Mouse (Mus musculus) forebrain, postnatal 0 days (tissue): Measurements from ENCODE around the gene Tmem121. TPM values are rescaled to one million over a fixed set of nuclear protein-coding genes. Genes with fewer than 3 reads are reported as not detected.
"Not testable (repeated sequence)": the region's sequence is repeated elsewhere in the genome, so short reads cannot be mapped to it uniquely, and the experiment has no call there.

Experiments
- ATAC-seq: fragments of 200-750 bp; cut with Nextera tagmentation; 2 replicates; pipeline ENCODE4 v1.8.0; 2017; ENCODE audit warnings: mild to moderate bottlenecking, moderate library complexity
- DNase-seq: peaks from one replicate; pipeline ENCODE4 v3.0.0-alpha.2; 2015
- H3K27ac ChIP-seq: fragments of 300-500 bp; sonication (generic); 2 replicates; pipeline ENCODE4 v1.5.1; 2014; ENCODE audit warnings: low read depth, mild to moderate bottlenecking, antibody characterized with exemption, low read length, moderate library complexity, mixed read lengths
- H3K27me3 ChIP-seq: fragments of 300-500 bp; sonication (generic); 2 replicates; pipeline ENCODE4 v1.6.1; 2014; ENCODE audit warnings: mild to moderate bottlenecking, low read length, mixed read lengths; ENCODE audit not compliant: insufficient read depth
- H3K36me3 ChIP-seq: fragments of 300-500 bp; sonication (generic); 2 replicates; pipeline ENCODE4 v1.6.1; 2014; ENCODE audit warnings: mild to moderate bottlenecking, moderate library complexity; ENCODE audit not compliant: insufficient read depth
- H3K4me1 ChIP-seq: fragments of 300-500 bp; sonication (generic); 2 replicates; pipeline ENCODE4 v1.6.1; 2014; ENCODE audit warnings: antibody characterized with exemption; ENCODE audit not compliant: insufficient read depth
- H3K4me2 ChIP-seq: fragments of 300-500 bp; sonication (generic); 2 replicates; pipeline ENCODE4 v1.6.1; 2014; ENCODE audit warnings: low read depth, mild to moderate bottlenecking, moderate library complexity
- H3K4me3 ChIP-seq: fragments of 300-500 bp; sonication (generic); 2 replicates; pipeline ENCODE4 v1.5.1; 2014; ENCODE audit warnings: low read depth, low read length, mixed read lengths
- H3K9ac ChIP-seq: fragments of 300-500 bp; sonication (generic); 2 replicates; pipeline ENCODE4 v1.6.1; 2014; ENCODE audit warnings: mild to moderate bottlenecking
- H3K9me3 ChIP-seq: fragments of 300-500 bp; sonication (generic); 2 replicates; pipeline ENCODE4 v1.6.1; 2016; ENCODE audit warnings: low read length
- CTCF ChIP-seq: sonication (generic); IDR thresholded peaks from 2 replicates; pipeline ENCODE4 v1.5.1; 2016; ENCODE audit warnings: antibody characterized with exemption, control low read depth, low read depth
- WGBS: fragments of 180-500 bp; shearing (Covaris S2); extraction: QIAGEN DNeasy Blood & Tissue Kit; methylation state at CpG from one replicate; pipeline ENCODE4 v1.1.7; 2014; 5-methylcytosine and 5-hydroxymethylcytosine counted together
- polyA plus RNA-seq: library from polyadenylated mRNA; unstranded; fragments of >200 nt; fragmentation: Nextera tagmentation; extraction: Ambion mirVana; gene quantifications from 2 replicates; pipeline ENCODE4 v1.2.1, GENCODE M21; 2015
- total RNA-seq: library from RNA; depleted of rRNA; stranded (reverse); fragments of >200 nt; gene quantifications from 2 replicates; pipeline ENCODE4 v1.2.3, GENCODE M21; 2014

Gene Tmem121
- total and polyA plus RNA-seq, 2 experiments from 2014 or later: 59.3 to 71.8 TPM

GRCm38 (mm10) chr12:113187584-113188295 lies 2.0 kb downstream of the Tmem121 start:
- TF ChIP-seq CTCF: peak; percentile 98
- Histone ChIP-seq H3K27me3 (no peaks in the 10 kb centered on the region), H3K9ac (peak overlapping the region; percentile 84), H3K4me1 (peaks cover 9% of the 10 kb centered on the region), H3K4me2 (peak overlapping the region; percentile 97), H3K27ac (no peak overlapping the region), H3K4me3 (peak overlapping the region; percentile 72), H3K9me3 (no peaks in the 10 kb centered on the region), H3K36me3 (peaks cover 37% of the 10 kb centered on the region)
- DNase-seq (peak; percentile 93), ATAC-seq (peak; percentile 82)
- 9% methylated on average over 56 of the region's 56 CpGs for WGBS

- no peaks in the 10 kb centered on the region for H3K9me3 ChIP-seq
- peaks cover 39% of the 10 kb centered on the region for H3K36me3 ChIP-seq
- ATAC-seq: no peak
- peak overlapping the region; percentile 72 for H3K4me3 ChIP-seq
- no peak for TF ChIP-seq CTCF
- peak overlapping the region; percentile 97 for H3K4me2 ChIP-seq
- no peak overlapping the region for H3K9ac ChIP-seq
- no peak overlapping the region for H3K27ac ChIP-seq
- peaks cover 9% of the 10 kb centered on the region for H3K4me1 ChIP-seq
- H3K27me3 ChIP-seq: no peaks in the 10 kb centered on the region
- 96% methylated on average over 51 of the region's 51 CpGs for WGBS
- DNase-seq: no peak
These were observed 2.8 kb downstream of the Tmem121 start for GRCm38 (mm10) chr12:113188349-113189055.

GRCm38 (mm10) chr12:113193423-113193822 lies 7.7 kb downstream of the Tmem121 start:
- 0 out of 2 replicates have a peak, but pooled peaks cover 3% of the 10 kb centered on the region for H3K9me3 ChIP-seq
- no peak overlapping the region for H3K9ac ChIP-seq
- no peak for ATAC-seq
- H3K4me2 ChIP-seq: no peak overlapping the region
- no peak for TF ChIP-seq CTCF
- DNase-seq: no peak
- no peaks in the 10 kb centered on the region for H3K27me3 ChIP-seq
- no peaks in the 10 kb centered on the region for H3K4me1 ChIP-seq
- H3K36me3 ChIP-seq: peaks cover 39% of the 10 kb centered on the region
- H3K27ac ChIP-seq: no peak overlapping the region
- 67% methylated on average over 2 of the region's 2 CpGs for WGBS
- H3K4me3 ChIP-seq: no peak overlapping the region

GRCm38 (mm10) chr12:113199132-113199531 lies 13.4 kb downstream of the Tmem121 start:
- ATAC-seq: not testable (repeated sequence)

GRCm38 (mm10) chr12:113201301-113201700 lies 15.6 kb downstream of the Tmem121 start:
- Histone ChIP-seq H3K9ac (no peak overlapping the region), H3K27me3 (no peaks in the 10 kb centered on the region), H3K4me2 (no peak overlapping the region), H3K27ac (no peak overlapping the region), H3K4me3 (no peak overlapping the region), H3K36me3 (no peaks in the 10 kb centered on the region), H3K4me1 (no peaks in the 10 kb centered on the region), H3K9me3 (no peaks in the 10 kb centered on the region)
- TF ChIP-seq CTCF: no peak
- ATAC-seq: no peak
- no peak for DNase-seq
- 91% methylated on average over 4 of the region's 4 CpGs for WGBS

More at GRCm38 (mm10) chr12:113199132-113199531, 13.4 kb downstream of the Tmem121 start:
- not testable (repeated sequence) for H3K27ac ChIP-seq, H3K27me3 ChIP-seq, H3K9me3 ChIP-seq, H3K4me2 ChIP-seq, DNase-seq, H3K36me3 ChIP-seq, H3K9ac ChIP-seq, H3K4me1 ChIP-seq, H3K4me3 ChIP-seq
- WGBS: 92% methylated on average over 3 of the region's 6 CpGs

GRCm38 (mm10) chr12:113202008-113202407 lies 16.3 kb downstream of the Tmem121 start:
- TF ChIP-seq CTCF: no peak
- H3K27me3 ChIP-seq: no peaks in the 10 kb centered on the region
- H3K4me1 ChIP-seq: no peaks in the 10 kb centered on the region
- DNase-seq: no peak
- H3K9ac ChIP-seq: no peak overlapping the region
- H3K4me3 ChIP-seq: no peak overlapping the region
- no peak overlapping the region for H3K27ac ChIP-seq
- H3K4me2 ChIP-seq: no peak overlapping the region
- no peaks in the 10 kb centered on the region for H3K9me3 ChIP-seq
- H3K36me3 ChIP-seq: no peaks in the 10 kb centered on the region
- no peak for ATAC-seq

- DNase-seq: no peak
- H3K4me1 ChIP-seq: no peaks in the 10 kb centered on the region
- 68% methylated on average over 7 of the region's 7 CpGs for WGBS
These were observed 17.8 kb downstream of the Tmem121 start for GRCm38 (mm10) chr12:113203522-113203921.

More at GRCm38 (mm10) chr12:113203522-113203921, 17.8 kb downstream of the Tmem121 start:
- H3K9ac ChIP-seq: no peak overlapping the region
- no peak overlapping the region for H3K4me2 ChIP-seq
- H3K27me3 ChIP-seq: no peaks in the 10 kb centered on the region
- no peaks in the 10 kb centered on the region for H3K36me3 ChIP-seq
- no peak for TF ChIP-seq CTCF
- H3K27ac ChIP-seq: no peak overlapping the region
- no peaks in the 10 kb centered on the region for H3K9me3 ChIP-seq
- ATAC-seq: peak; percentile 29; the same call in 1 of the 2 replicates
- no peak overlapping the region for H3K4me3 ChIP-seq
